Mouse (Mus musculus) T-helper 1 cell (primary cell): ENCODE data around the gene Prss50.

Experiments used
- in situ Hi-C: fragments of 300-600 bp; cut with MboI, MseI; formaldehyde crosslinking; loops from one replicate; pipeline ENCODE4 v1.15.1; 2025; ENCODE audit warnings: high pct_unique_total_duplicates

The Prss50 gene

GRCm38 (mm10) chr9:110907201-110907837 is 49.6 kb downstream of the Prss50 start:
- in situ Hi-C loops = no loop called here

GRCm38 (mm10) chr9:110907838-110908630 is 50.3 kb downstream of the Prss50 start:
- in situ Hi-C loops = no loop called here

- in situ Hi-C loops = no loop called here
Observed at GRCm38 (mm10) chr9:110908631-110909016, 50.9 kb downstream of the Prss50 start.

- in situ Hi-C loops = no loop called here
Observed at GRCm38 (mm10) chr9:110909371-110909967, 51.7 kb downstream of the Prss50 start.
